Mouse (Mus musculus): ENCODE results near the gene Nr4a3. TPM values are rescaled to one million over a fixed set of nuclear protein-coding genes. Genes with fewer than 3 reads are reported as not detected.

Nr4a3 gene
- total and polyA plus RNA-seq, 3 experiments = 1.7 to 6.7 (median 5.3) TPM

DNA sequence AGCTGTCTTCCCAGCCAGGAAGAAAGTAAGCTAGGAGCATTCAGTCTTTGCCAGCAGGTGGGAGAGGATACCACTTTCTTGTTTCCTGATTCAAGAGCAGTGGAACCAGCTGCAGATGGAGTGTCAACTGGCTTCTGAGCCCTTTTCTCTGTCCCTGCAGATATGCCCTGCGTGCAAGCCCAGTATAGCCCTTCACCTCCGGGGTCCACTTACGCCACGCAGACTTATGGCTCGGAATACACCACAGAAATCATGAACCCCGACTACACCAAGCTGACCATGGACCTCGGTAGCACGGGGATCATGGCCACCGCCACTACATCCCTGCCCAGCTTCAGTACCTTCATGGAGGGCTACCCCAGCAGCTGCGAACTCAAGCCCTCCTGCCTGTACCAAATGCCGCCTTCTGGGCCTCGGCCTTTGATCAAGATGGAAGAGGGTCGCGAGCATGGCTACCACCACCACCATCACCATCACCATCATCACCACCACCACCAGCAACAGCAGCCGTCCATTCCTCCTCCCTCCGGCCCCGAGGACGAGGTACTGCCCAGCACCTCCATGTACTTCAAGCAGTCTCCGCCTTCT lies 6.2 kb downstream of the Nr4a3 start:
- no peak for DNase-seq
- Histone ChIP-seq H3K4me3 (no peak overlapping the region), H3K36me3 (ENCODE audit: control insufficient read depth, insufficient read depth, low read length) (no peaks in the 10 kb centered on the region), H3K27me3 (ENCODE audit: control insufficient read depth, insufficient read depth, low read length) (peaks cover 6% of the 10 kb centered on the region), H3K27ac (no peak overlapping the region), H3K4me1 (ENCODE audit: control insufficient read depth, insufficient read depth, low read length) (no peaks in the 10 kb centered on the region), H3K79me2 (replicated peaks; ENCODE audit: control insufficient read depth, insufficient read depth, low read length) (no peaks in the 10 kb centered on the region), H3K9ac (ENCODE audit: low read depth, low read length) (no peak overlapping the region)
- intact Hi-C loops (cut with DNase I) = no loop called here
- TF ChIP-seq EP300 (IDR thresholded peaks at IDR 0.05; ENCODE audit: insufficient read depth, low read depth, low read length) (no peak), POLR2A (IDR thresholded peaks at IDR 0.05; ENCODE audit: insufficient read depth, low read depth, low read length) (no peak), CTCF (IDR thresholded peaks at IDR 0.05) (no peak)
- 49% methylated on average over 19 of the region's 19 CpGs for WGBS

DNA sequence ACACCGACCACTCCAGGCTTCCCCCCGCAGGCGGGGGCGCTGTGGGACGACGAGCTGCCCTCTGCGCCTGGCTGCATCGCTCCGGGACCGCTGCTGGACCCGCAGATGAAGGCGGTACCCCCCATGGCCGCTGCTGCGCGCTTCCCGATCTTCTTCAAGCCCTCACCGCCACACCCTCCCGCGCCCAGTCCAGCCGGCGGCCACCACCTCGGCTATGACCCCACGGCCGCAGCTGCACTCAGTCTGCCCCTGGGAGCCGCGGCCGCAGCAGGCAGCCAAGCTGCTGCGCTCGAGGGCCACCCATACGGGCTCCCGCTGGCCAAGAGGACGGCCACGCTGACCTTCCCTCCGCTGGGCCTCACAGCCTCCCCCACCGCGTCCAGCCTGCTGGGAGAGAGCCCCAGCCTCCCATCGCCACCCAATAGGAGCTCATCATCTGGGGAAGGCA lies 6.7 kb downstream of the Nr4a3 start:
- intact Hi-C loops (cut with DNase I) = no loop called here
- peaks cover 6% of the 10 kb centered on the region for H3K27me3 ChIP-seq (ENCODE audit: control insufficient read depth, insufficient read depth, low read length)
- TF ChIP-seq EP300 (IDR thresholded peaks at IDR 0.05; ENCODE audit: insufficient read depth, low read depth, low read length) = no peak
- TF ChIP-seq POLR2A (IDR thresholded peaks at IDR 0.05; ENCODE audit: insufficient read depth, low read depth, low read length) = no peak
- no peak for TF ChIP-seq CTCF (IDR thresholded peaks at IDR 0.05)

DNA sequence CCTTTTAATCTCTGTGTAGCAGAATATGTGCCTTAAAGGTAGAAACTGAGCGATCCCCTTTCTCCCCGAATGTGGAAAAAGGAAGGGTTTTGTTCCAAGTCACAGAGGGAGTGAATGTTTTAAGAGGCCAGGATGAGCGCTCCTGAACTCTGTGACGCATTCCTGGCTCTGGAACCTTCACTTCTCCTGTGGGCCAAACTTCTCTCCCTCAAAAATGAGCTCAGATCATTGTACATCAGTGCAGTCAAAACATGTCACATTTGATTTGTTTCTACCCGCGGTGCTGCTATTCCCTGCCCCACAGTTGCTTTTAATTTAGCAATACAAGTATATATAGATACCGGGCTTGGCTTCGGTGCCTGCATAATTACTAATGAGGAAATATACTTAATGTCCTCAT lies 16.8 kb downstream of the Nr4a3 start:
- WGBS = 83% methylated on average over 8 of the region's 8 CpGs
- no peak overlapping the region for H3K9ac ChIP-seq (ENCODE audit: low read depth, low read length)
- H3K4me1 ChIP-seq (ENCODE audit: control insufficient read depth, insufficient read depth, low read length) = no peaks in the 10 kb centered on the region
- TF ChIP-seq POLR2A (IDR thresholded peaks at IDR 0.05; ENCODE audit: insufficient read depth, low read depth, low read length) (no peak), EP300 (IDR thresholded peaks at IDR 0.05; ENCODE audit: insufficient read depth, low read depth, low read length) (no peak), CTCF (IDR thresholded peaks at IDR 0.05) (no peak)
- no peaks in the 10 kb centered on the region; the same call in 1 of the 2 replicates for H3K79me2 ChIP-seq (replicated peaks; ENCODE audit: control insufficient read depth, insufficient read depth, low read length)
- H3K27ac ChIP-seq = no peak overlapping the region
- H3K4me3 ChIP-seq = no peak overlapping the region
- DNase-seq = no peak
- no peaks in the 10 kb centered on the region for H3K36me3 ChIP-seq (ENCODE audit: control insufficient read depth, insufficient read depth, low read length)
- intact Hi-C loops (cut with DNase I) = no loop called here
- no peaks in the 10 kb centered on the region for H3K27me3 ChIP-seq (ENCODE audit: control insufficient read depth, insufficient read depth, low read length)

More for the DNA sequence above, 6.7 kb downstream of the Nr4a3 start:
- DNase-seq = no peak
- Histone ChIP-seq H3K9ac (ENCODE audit: low read depth, low read length) (0 out of 2 replicates have a peak overlapping the region, but pooled peaks have one; percentile 13), H3K27ac (no peak overlapping the region), H3K4me3 (no peak overlapping the region), H3K4me1 (ENCODE audit: control insufficient read depth, insufficient read depth, low read length) (no peaks in the 10 kb centered on the region), H3K36me3 (ENCODE audit: control insufficient read depth, insufficient read depth, low read length) (no peaks in the 10 kb centered on the region), H3K79me2 (replicated peaks; ENCODE audit: control insufficient read depth, insufficient read depth, low read length) (no peaks in the 10 kb centered on the region)
- 17% methylated on average over 35 of the region's 37 CpGs for WGBS

DNA sequence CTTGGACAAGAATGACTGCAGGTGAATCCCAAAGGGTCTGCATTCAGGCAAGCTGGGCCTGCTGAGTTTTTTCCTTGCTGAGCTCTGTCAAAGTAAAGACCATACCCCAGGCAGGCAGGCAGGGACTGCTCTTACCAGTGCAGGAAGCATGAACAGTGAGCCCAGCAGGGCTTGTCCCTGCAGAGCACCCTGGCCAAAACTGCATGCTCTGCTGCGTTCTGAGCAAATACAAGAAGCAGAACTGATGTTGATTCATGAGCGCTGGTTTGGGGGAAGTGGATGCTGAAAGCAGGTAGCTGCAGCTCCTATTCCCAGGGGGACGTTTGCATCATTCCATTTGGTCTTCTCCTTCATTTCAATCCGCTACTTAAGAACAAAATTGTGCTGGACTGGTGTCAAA lies 19.4 kb downstream of the Nr4a3 start:
- H3K27ac ChIP-seq = no peak overlapping the region

DNA sequence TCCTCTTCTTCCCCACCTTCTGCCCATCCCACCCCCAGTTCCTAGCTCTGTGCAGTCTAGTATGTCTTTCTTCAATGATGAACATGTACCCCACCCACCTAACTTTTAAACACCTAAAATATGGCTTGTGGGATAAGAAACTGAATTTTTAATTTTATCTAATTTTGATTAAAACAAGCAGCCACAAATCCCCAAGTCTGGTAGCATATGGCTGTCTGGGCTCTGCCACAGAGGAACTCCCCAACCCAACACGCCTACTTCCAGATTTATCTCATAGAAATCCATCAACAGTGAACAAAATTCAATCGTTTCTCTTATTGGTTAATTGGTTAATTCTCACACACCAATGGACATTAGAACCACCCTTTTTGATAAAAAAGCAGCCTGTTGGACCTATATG lies 21.7 kb downstream of the Nr4a3 start:
- intact Hi-C loops (cut with DNase I) = no loop called here
- no peaks in the 10 kb centered on the region for H3K27me3 ChIP-seq (ENCODE audit: control insufficient read depth, insufficient read depth, low read length)
- H3K36me3 ChIP-seq (ENCODE audit: control insufficient read depth, insufficient read depth, low read length) = no peaks in the 10 kb centered on the region
- DNase-seq = no peak
- H3K4me1 ChIP-seq (ENCODE audit: control insufficient read depth, insufficient read depth, low read length) = no peaks in the 10 kb centered on the region
- no peak overlapping the region for H3K4me3 ChIP-seq
- no peaks in the 10 kb centered on the region for H3K79me2 ChIP-seq (replicated peaks; ENCODE audit: control insufficient read depth, insufficient read depth, low read length)
- TF ChIP-seq EP300 (IDR thresholded peaks at IDR 0.05; ENCODE audit: insufficient read depth, low read depth, low read length) (no peak), POLR2A (IDR thresholded peaks at IDR 0.05; ENCODE audit: insufficient read depth, low read depth, low read length) (no peak), CTCF (IDR thresholded peaks at IDR 0.05) (no peak)
- H3K9ac ChIP-seq (ENCODE audit: low read depth, low read length) = no peak overlapping the region
- no peak overlapping the region for H3K27ac ChIP-seq
- 78% methylated on average over 2 of the region's 2 CpGs for WGBS

More for the DNA sequence above, 19.4 kb downstream of the Nr4a3 start:
- no peak overlapping the region for H3K9ac ChIP-seq (ENCODE audit: low read depth, low read length)
- no peaks in the 10 kb centered on the region for H3K27me3 ChIP-seq (ENCODE audit: control insufficient read depth, insufficient read depth, low read length)
- no peaks in the 10 kb centered on the region for H3K79me2 ChIP-seq (replicated peaks; ENCODE audit: control insufficient read depth, insufficient read depth, low read length)
- no peak overlapping the region for H3K4me3 ChIP-seq
- no peaks in the 10 kb centered on the region for H3K36me3 ChIP-seq (ENCODE audit: control insufficient read depth, insufficient read depth, low read length)
- no peaks in the 10 kb centered on the region for H3K4me1 ChIP-seq (ENCODE audit: control insufficient read depth, insufficient read depth, low read length)
- intact Hi-C loops (cut with DNase I) = no loop called here
- WGBS = 65% methylated on average over 4 of the region's 4 CpGs
- DNase-seq = no peak
- no peak for TF ChIP-seq CTCF (IDR thresholded peaks at IDR 0.05)
- TF ChIP-seq POLR2A (IDR thresholded peaks at IDR 0.05; ENCODE audit: insufficient read depth, low read depth, low read length) = no peak
- TF ChIP-seq EP300 (IDR thresholded peaks at IDR 0.05; ENCODE audit: insufficient read depth, low read depth, low read length) = no peak

DNA sequence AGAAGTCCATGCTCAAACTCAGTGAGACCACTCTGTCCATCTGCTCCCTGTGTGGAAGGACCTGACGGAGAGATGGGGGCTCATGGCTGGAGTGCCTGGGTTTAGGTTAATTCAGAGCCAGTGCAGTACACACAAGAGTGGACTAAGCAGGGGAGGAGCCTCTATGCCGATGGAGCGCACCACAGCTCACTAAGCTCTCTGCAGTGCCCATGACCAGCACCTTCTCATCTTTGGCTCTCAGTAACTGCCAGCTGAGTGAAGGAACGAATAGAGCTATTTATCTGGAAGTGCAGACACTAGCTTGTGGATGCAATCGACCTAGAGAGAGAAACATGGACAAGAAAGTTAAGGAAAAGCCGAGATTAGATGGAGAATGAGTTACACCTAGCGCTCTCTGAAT lies 24.2 kb downstream of the Nr4a3 start:
- no peak for DNase-seq
- TF ChIP-seq CTCF (IDR thresholded peaks at IDR 0.05) (no peak), POLR2A (IDR thresholded peaks at IDR 0.05; ENCODE audit: insufficient read depth, low read depth, low read length) (no peak), EP300 (IDR thresholded peaks at IDR 0.05; ENCODE audit: insufficient read depth, low read depth, low read length) (no peak)
- 66% methylated on average over 7 of the region's 7 CpGs for WGBS
- intact Hi-C loops (cut with DNase I) = no loop called here
- Histone ChIP-seq H3K4me3 (no peak overlapping the region), H3K36me3 (ENCODE audit: control insufficient read depth, insufficient read depth, low read length) (no peaks in the 10 kb centered on the region), H3K27me3 (ENCODE audit: control insufficient read depth, insufficient read depth, low read length) (no peaks in the 10 kb centered on the region), H3K79me2 (replicated peaks; ENCODE audit: control insufficient read depth, insufficient read depth, low read length) (no peaks in the 10 kb centered on the region), H3K27ac (no peak overlapping the region), H3K4me1 (ENCODE audit: control insufficient read depth, insufficient read depth, low read length) (no peaks in the 10 kb centered on the region), H3K9ac (ENCODE audit: low read depth, low read length) (no peak overlapping the region)

Data from heart, adult 2 months (tissue).